Mouse (Mus musculus) Muller cell, postnatal 12 days (primary cell): Measurements from ENCODE around the gene Pygo2.
A peak's percentile ranks its signal among the peaks of the same experiment; 100 is the strongest.

Experiments
- DNase-seq: peaks from one replicate; pipeline ENCODE4 v3.0.0-alpha.2; 2015; ENCODE audit errors: inconsistent ontology term

The Pygo2 gene

DNA sequence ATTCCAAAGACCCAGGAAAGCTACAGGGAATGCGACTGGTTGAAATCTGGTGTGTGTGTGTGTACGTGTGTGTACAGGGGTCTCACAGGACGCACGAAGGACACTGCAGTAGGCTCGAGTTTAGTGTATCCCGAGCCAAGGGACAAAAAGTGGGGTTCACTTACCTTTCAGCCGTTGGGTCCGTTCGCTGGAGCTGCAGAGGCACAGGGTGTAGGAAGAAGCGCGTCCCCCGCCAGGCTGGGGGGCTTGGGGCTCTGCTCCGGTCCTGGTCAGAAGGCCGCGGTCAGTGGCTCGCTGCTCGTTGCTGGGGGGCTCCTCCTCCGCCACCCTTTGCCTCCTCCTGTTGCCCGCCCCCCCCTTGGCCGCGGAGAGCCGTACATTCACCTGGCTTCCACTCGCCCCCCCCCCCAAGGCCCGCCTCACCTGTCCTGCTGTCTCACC, 37.1 kb upstream of the Pygo2 start:
- DNase-seq: peak; percentile 50

- DNase-seq: peak; percentile 100
Observed at GRCm38 (mm10) chr3:89393605-89394004, 36.4 kb upstream of the Pygo2 start.

- DNase-seq: peak; percentile 96
Observed at GRCm38 (mm10) chr3:89394006-89394893, 35.8 kb upstream of the Pygo2 start, which contains the start of gene Zbtb7b. Gene Zbtb7b, minus strand, starts transcription at chr3:89394776.

GRCm38 (mm10) chr3:89394894-89395256, 35.1 kb upstream of the Pygo2 start:
- DNase-seq: peak; percentile 93

GRCm38 (mm10) chr3:89395419-89395805, 34.6 kb upstream of the Pygo2 start:
- DNase-seq: no peak

GRCm38 (mm10) chr3:89395806-89396653, 34.0 kb upstream of the Pygo2 start:
- DNase-seq: peak; percentile 74

GRCm38 (mm10) chr3:89396654-89397005, 33.4 kb upstream of the Pygo2 start:
- DNase-seq: no peak

- no peak for DNase-seq
Observed at GRCm38 (mm10) chr3:89401329-89401728, 28.7 kb upstream of the Pygo2 start.

DNA sequence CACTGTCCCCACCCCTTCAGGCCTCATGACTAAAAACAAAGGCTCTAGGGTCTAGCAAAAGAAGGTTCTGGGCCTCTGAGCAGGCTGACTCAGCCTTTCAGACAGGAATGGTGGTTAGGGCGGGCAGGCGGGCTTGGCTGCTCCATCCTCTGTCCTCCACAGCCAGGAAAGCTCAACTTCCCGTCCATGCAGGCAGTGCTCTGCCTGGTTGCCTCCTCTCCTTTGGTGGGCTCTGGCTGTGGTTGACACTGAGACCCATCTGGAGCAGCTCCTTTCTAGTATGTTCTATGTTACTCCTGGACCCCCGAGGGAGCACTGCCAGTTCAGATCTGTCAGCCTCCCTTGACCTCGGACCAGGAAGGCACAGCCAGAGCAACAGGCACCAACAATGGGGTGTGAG, 27.3 kb upstream of the Pygo2 start, which contains the start of gene Lenep:
Gene Lenep, minus strand, starts transcription at position 101 of the 400 bp plus-strand sequence.
- peak; percentile 42 for DNase-seq

DNA sequence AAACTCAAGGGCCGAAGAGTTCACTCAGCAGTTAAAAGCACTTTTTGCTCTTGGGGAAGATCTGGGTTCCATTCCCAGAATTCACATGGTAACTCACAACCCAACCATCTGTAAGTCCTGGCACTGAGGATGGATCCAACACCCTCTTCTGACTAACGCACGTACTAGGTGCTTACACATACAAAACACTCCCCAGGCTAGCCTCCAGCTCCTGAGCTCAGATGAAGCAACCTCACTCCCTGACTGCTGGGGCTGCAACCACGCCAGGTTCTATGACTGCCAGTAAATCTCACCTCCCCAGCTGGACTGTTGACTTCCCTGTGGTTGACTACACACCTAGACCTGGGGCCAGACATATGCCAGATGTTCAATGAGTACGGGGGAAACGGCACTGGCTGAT, 23.1 kb upstream of the Pygo2 start:
- DNase-seq: no peak

DNA sequence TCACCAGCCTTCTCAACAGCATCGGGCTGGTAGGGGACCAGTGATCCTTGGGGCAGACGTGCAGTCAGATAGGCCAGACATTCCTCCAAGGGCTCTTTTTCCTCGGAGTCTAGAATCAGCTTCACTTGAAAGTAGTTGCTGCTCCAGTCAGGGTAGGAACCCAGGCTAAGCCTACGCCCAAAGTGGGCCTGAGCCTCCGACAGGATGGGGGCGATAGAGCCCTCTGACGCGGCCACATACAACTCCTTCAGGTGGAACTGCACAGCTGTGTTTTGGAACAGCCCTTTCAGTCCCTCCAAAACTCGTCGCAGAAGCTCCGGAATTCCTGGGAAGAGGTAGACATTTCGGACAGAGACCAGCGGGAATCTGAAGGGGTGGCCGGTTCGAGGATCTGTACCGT, 21.6 kb upstream of the Pygo2 start:
- DNase-seq: no peak

DNA sequence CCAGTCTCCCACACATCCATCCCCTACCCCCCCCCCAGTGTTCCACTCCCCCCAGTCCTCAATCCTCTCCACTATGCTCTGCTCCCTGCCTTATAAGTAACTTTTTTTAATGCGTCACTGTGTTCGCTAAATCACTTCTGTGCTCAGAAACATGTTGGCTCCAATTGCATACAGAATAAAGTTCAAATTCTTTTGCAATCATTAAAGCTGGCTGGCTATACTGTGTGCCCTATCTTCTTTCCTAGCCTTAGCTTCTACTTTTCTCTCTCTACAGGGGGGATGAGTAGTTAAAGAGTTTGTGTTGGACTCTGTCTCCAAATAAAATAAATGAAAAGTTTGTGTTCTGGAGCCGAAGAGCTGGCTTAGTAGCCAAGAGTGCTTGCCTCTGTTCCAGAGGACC, 20.3 kb upstream of the Pygo2 start:
- DNase-seq: no peak

- DNase-seq: no peak
Observed at GRCm38 (mm10) chr3:89410864-89411263, 19.1 kb upstream of the Pygo2 start.

DNA sequence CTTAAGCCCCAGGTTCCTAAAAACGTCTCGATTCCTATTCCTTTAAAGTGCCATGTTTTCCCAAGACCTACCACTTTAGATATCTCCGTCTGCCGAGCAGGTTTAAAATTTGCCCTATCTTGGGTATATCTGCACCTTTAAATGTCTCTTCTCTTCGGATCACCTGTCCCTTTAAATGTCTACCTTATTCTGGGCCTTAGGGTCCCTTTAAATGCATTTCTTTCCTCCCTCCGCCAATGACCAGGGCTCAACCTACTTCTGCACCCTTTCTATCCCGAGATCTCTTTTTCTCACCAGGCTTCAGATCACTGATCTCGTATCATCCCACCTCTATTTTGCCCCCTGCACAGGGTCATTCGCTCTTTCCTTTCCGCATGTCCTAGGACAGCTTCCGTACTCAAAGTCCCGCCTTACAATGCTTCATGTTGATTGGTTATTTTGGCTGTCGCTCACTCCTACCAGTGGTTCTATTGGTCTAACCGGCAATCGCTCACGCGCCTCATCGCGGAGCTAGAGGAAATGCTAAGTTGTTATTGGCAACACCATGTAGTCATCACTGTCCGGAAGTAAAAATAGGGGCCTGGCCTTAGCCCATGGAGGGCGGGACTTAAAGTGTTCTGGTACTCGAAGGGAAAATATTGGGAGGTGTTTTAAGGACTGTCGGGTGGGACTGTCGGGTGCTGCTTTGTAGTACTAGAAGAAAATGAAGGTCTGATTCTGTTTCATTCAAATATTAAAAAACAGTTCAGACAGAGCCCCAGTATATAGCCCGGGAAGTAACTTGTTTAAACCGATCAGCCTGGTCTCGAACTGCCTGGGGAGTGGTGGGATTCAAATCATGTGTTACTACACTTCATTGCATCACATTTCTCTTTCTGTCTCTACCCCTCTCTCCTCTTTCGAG, 18.3 kb upstream of the Pygo2 start, which contains the start of gene Flad1:
Gene Flad1, minus strand, starts transcription at position 381 of the 904 bp plus-strand sequence.
- peak; percentile 95 for DNase-seq

DNA sequence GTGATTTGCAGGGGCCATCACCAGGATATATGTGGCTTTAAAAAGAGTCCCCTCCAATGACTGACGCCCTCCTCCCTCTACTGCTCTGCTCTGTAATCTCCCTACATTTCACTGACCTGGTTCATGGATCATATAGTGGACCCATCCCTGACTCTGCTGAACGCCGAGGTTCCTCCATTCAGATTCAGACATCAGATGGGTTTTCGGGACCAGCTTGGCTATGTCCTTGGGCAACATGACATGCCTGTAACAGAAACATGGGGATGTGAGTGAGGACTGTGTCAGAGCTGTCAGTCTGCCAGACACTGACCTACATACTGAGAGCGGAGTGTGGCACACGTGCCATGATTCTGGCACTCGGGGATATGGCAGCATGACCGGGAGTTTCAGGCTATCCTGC, 13.9 kb upstream of the Pygo2 start:
- no peak for DNase-seq

DNA sequence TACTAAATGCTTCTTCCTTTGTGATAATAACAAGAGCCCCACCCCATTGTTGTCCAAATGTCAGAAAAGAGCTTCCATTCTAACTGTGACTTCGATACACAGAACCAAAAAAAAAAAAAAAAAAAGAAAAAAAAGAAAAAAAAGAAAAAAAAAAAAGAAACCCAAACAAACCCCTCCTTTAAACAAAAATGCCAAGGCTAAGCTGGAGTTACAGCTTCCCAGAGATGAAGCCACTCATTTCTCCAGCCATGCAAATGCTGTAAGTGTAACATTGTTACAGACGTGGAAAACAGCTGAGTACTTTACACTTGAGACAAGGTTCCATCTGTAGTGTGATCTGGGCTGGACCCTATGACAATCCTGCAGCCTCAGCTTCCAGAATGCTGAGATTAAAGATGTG, 12.9 kb upstream of the Pygo2 start:
- no peak for DNase-seq

- no peak for DNase-seq
Observed at GRCm38 (mm10) chr3:89417840-89418169, 12.2 kb upstream of the Pygo2 start.

DNA sequence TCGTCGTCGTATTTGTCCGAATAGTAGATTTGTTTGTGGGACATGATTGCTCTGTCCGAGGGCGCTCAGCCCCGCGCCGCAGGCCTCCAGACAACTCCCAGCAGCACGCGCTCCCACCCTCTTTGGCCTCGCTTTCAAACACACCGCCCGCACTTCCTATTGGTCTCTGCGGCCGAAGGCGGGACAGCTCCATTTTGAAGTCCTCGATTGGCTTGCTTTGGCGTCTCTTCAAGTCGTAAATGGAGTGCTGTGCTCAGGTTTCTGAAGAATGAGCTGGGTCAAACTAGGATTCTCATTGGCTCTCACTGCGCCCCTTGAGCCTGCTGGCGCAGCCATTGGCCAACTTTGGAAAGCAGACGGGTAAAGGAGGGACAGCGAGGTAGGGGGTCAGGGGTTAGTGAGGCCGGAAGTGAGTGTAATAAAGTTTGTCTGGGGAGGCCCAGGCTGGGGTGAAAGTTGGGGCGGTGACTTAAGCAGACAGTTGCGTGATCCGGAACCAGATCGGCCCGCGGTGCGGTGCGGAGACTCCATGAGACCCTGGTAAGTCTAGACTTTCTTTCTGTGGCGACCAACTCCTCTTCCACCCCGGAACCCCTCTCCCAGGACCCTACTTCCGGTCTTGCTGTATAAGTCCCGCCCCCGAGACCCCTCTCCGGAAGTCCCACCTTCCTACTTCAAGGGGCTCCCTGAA, 11.7 kb upstream of the Pygo2 start, which contains the start of the genes Cks1b and Shc1:
Gene Cks1b, minus strand, starts transcription at position 214 of the 691 bp plus-strand sequence.
Gene Shc1, plus strand, starts transcription at position 274 of the 691 bp plus-strand sequence.
- peak; percentile 98 for DNase-seq

DNA sequence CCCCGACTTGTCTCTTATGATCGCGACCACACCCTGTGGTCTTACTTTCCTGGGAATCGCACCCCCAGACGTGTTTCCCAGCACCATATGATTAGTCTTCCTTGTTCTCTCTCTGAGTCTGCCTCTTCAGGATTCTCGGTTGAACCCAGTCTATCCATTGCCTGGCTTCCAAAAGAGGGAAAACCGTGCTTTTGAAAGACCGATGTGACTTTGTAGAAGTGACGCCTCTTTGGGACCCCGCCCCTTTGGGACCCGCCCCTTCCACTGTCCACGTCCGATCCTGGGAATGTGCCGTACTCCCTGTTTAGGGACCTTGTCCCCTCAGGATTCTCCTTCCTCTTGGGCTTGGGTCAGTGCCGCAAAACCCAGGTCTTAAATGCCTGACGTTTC, 11.2 kb upstream of the Pygo2 start:
- peak; percentile 95 for DNase-seq

GRCm38 (mm10) chr3:89419571-89419970, 10.4 kb upstream of the Pygo2 start:
- DNase-seq: peak; percentile 82

DNA sequence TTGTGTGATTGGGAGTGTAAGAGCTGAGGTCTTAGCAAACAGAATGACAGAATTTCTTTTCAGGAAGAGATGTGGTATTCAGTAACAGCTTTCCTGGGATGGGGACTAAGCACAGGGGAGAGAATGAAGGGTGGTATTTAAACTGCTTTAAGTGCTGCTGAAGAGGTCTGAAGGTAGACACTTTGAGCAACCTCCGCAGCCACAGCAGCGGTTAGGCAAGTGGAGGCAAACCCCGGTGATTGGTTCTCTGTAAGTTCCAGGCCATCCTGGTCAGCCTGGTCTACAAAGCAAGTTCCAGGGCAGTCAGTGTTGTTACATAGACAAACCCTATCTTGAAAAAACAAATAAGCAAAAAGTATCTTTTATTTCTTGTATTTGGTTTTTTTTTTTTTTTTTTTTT, 10.0 kb upstream of the Pygo2 start:
- no peak for DNase-seq
